Mouse (Mus musculus) left cerebral cortex, postnatal 4 days (tissue): Measurements from ENCODE around the gene Rimkla. TPM values are rescaled to one million over a fixed set of nuclear protein-coding genes. Genes with fewer than 3 reads are reported as not detected.

Experiments used
- DNase-seq: peaks from one replicate; pipeline ENCODE4 v3.0.0-alpha.2; 2022
- intact Hi-C: fragments of 180-260 bp; cut with DNase I; formaldehyde crosslinking; loops from one replicate; pipeline ENCODE4 v1.15.1; 2025
- total RNA-seq, 2 experiments: library from RNA; stranded (reverse); gene quantifications; 2 replicates each; pipeline ENCODE4 v1.2.3; 2021

Gene Rimkla
- total RNA-seq, 2 experiments from 2014 or later, result 28.2 to 29.0 TPM

GRCm38 (mm10) chr4:119421921-119422293, 70.5 kb downstream of the Rimkla start:
- peak; percentile 47 for DNase-seq
- intact Hi-C loops, result no loop called here

GRCm38 (mm10) chr4:119421191-119421590, 71.2 kb downstream of the Rimkla start:
- no peak for DNase-seq
- intact Hi-C loops, result no loop called here

- intact Hi-C loops, result no loop called here
- no peak for DNase-seq
These were observed 74.5 kb downstream of the Rimkla start for GRCm38 (mm10) chr4:119417894-119418293.

- intact Hi-C loops, result no loop called here
- DNase-seq, result no peak
These were observed 75.2 kb downstream of the Rimkla start for GRCm38 (mm10) chr4:119417270-119417669.

Other genes starting within 250 kb of the Rimkla start
- gene Cldn19, start 237.2 kb downstream of the Rimkla start, total RNA-seq, result under 1 TPM; 0.12 to 0.14 TPM
- 1,000 to 10,000 TPM; 1,087 to 1,125 TPM for gene Ybx1, start 198.0 kb downstream of the Rimkla start, total RNA-seq
- gene Ppih, start 172.1 kb downstream of the Rimkla start, total RNA-seq, result 10 to 100 TPM; 26.2 to 27.3 TPM
- 10 to 100 TPM; 20.5 to 21.3 TPM for gene Ccdc30, start 77.1 kb downstream of the Rimkla start, total RNA-seq
- 1 to 10 TPM; 5.0 to 5.8 TPM for gene Ppcs, start 70.2 kb downstream of the Rimkla start, total RNA-seq
- gene Zmynd12, start 69.8 kb downstream of the Rimkla start, total RNA-seq, result under 1 TPM; 0.26 to 0.40 TPM
- 10 to 100 TPM; 81.2 to 82.6 TPM for gene Foxj3, start 44.4 kb upstream of the Rimkla start, total RNA-seq
- gene Frg2f1, start 46.9 kb upstream of the Rimkla start, total RNA-seq, result 10 to 100 TPM; 24.1 to 28.0 TPM
- gene Guca2a, start 145.1 kb upstream of the Rimkla start, total RNA-seq, result not detected
- gene Guca2b, start 166.3 kb upstream of the Rimkla start, total RNA-seq, result not detected
- 10 to 100 TPM; 63.9 to 64.4 TPM for gene Hivep3, start 241.2 kb upstream of the Rimkla start, total RNA-seq